Mouse (Mus musculus): Measurements from ENCODE around the gene Syne1. TPM values are rescaled to one million over a fixed set of nuclear protein-coding genes. Genes with fewer than 3 reads are reported as not detected.

Syne1 gene
- total and polyA plus RNA-seq, 3 experiments = 5.3 to 6.8 TPM; not detected in 1

DNA sequence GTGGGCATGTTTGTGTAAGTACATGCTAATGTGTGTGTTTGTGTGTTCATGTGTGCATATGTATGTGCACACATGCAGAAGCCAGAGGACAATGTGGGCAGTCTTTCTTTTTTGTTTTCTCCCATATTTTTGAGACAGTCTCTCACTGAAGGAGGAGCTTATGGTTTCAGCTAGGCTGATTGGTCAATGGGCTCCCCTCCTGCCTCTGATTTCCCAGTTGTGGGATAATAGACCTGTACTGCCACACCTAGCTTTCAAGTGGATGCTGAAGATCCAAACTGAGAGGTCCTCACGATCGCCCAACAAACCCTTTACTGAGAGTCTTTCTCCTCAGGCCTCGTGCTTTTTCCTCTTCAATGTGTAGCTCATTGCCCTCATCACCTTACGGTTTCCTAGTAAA is 10.4 kb upstream of the Syne1 start:
- H3K9me3 ChIP-seq (replicated peaks; ENCODE audit: insufficient read depth, low read length) = no peaks in the 10 kb centered on the region
- no peaks in the 10 kb centered on the region for H3K79me2 ChIP-seq (ENCODE audit: control insufficient read depth, insufficient read depth, low read length, poor library complexity)
- H3K4me3 ChIP-seq (ENCODE audit: control insufficient read depth in 1 of 2, insufficient read depth in 1 of 2, low read depth in 2 of 2, low read length in 2 of 2) = no peak overlapping the region
- no peaks in the 10 kb centered on the region for H3K4me1 ChIP-seq (ENCODE audit: control insufficient read depth in 1 of 2, insufficient read depth in 2 of 2, low read length in 2 of 2)
- no peaks in the 10 kb centered on the region; a peak in 1 of 4 replicates for H3K27me3 ChIP-seq (ENCODE audit: control insufficient read depth in 1 of 2, insufficient read depth in 2 of 2, low read length in 2 of 2)
- H3K27ac ChIP-seq (ENCODE audit: control insufficient read depth, low read depth, low read length) = no peak overlapping the region
- DNase-seq (ENCODE audit: low read depth, low spot score) = no peak
- no peak for TF ChIP-seq ZMIZ1 (IDR thresholded peaks at IDR 0.05; ENCODE audit: low read depth, low read length)
- TF ChIP-seq MAX (IDR thresholded peaks at IDR 0.05; ENCODE audit: low read length) = no peak
- no peak for TF ChIP-seq UBTF (IDR thresholded peaks at IDR 0.05; ENCODE audit: borderline replicate concordance, insufficient read depth, low read depth, low read length)
- no peak for TF ChIP-seq ZNF384 (IDR thresholded peaks at IDR 0.05; ENCODE audit: low read depth, low read length)
- no peak for TF ChIP-seq TBP (IDR thresholded peaks at IDR 0.05; ENCODE audit: low read depth, low read length)
- TF ChIP-seq CTCF (IDR thresholded peaks at IDR 0.05 in 2 of 3, conservative IDR thresholded peaks at IDR 0.05 in 1 of 3; ENCODE audit: control insufficient read depth in 1 of 3, insufficient read depth in 1 of 3, low read depth in 2 of 3, low read length in 3 of 3, poor library complexity in 1 of 3, severe bottlenecking in 1 of 3) = no peak
- no peak for TF ChIP-seq EP300 (IDR thresholded peaks at IDR 0.05; ENCODE audit: low read depth in 1 of 2, low read length in 2 of 2)
- TF ChIP-seq POLR2AphosphoS2 (IDR thresholded peaks at IDR 0.05; ENCODE audit: low read length) = no peak
- TF ChIP-seq SIN3A (IDR thresholded peaks at IDR 0.05; ENCODE audit: low read length) = no peak
- TF ChIP-seq CHD1 (IDR thresholded peaks at IDR 0.05; ENCODE audit: low read depth, low read length) = no peak
- H3K9ac ChIP-seq (ENCODE audit: control insufficient read depth, low read depth, low read length, poor library complexity, severe bottlenecking) = no peak overlapping the region
- no peaks in the 10 kb centered on the region for H3K36me3 ChIP-seq (ENCODE audit: control insufficient read depth in 1 of 2, insufficient read depth in 2 of 2, low read length in 2 of 2)

- H3K79me2 ChIP-seq (ENCODE audit: control insufficient read depth, insufficient read depth, low read length, poor library complexity) = no peaks in the 10 kb centered on the region
- no peak overlapping the region for H3K4me3 ChIP-seq (ENCODE audit: control insufficient read depth in 1 of 2, insufficient read depth in 1 of 2, low read depth in 2 of 2, low read length in 2 of 2)
- H3K9ac ChIP-seq (ENCODE audit: control insufficient read depth, low read depth, low read length, poor library complexity, severe bottlenecking) = no peak overlapping the region
- TF ChIP-seq SIN3A (IDR thresholded peaks at IDR 0.05; ENCODE audit: low read length) (no peak), MYC (IDR thresholded peaks at IDR 0.05; ENCODE audit: low read depth, low read length) (no peak), ELF1 (IDR thresholded peaks at IDR 0.05; ENCODE audit: low read depth, low read length) (no peak), UBTF (IDR thresholded peaks at IDR 0.05; ENCODE audit: borderline replicate concordance, insufficient read depth, low read depth, low read length) (no peak)
- H3K36me3 ChIP-seq (ENCODE audit: control insufficient read depth in 1 of 2, insufficient read depth in 2 of 2, low read length in 2 of 2) = no peaks in the 10 kb centered on the region
- no peaks in the 10 kb centered on the region for H3K4me1 ChIP-seq (ENCODE audit: control insufficient read depth in 1 of 2, insufficient read depth in 2 of 2, low read length in 2 of 2)
- H3K9me3 ChIP-seq (replicated peaks; ENCODE audit: insufficient read depth, low read length) = no peaks in the 10 kb centered on the region
- H3K27ac ChIP-seq (ENCODE audit: control insufficient read depth, low read depth, low read length) = no peak overlapping the region
- no peaks in the 10 kb centered on the region; a peak in 1 of 4 replicates for H3K27me3 ChIP-seq (ENCODE audit: control insufficient read depth in 1 of 2, insufficient read depth in 2 of 2, low read length in 2 of 2)
- DNase-seq (ENCODE audit: low read depth, low spot score) = no peak
Measured at GRCm38 (mm10) chr10:5560526-5560925, 9.2 kb upstream of the Syne1 start.

DNA sequence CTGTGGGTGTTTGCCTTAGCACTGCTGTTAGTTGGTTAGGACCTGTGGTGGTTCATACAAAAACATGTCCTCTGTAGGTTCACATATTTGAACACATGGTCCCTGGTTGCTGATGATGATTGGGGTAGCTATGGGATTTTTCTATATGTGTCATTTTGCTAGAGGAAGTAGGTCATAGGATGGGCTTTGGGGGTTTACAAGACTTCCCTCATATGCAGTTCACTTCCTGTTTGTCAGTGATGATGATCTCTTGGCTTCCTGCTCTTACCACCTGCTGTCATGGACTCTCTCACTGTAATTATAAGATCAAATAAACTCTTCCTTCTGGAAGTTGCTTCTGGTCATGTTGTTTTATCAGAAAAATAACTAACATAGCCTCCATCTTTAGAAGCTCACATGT is 7.5 kb upstream of the Syne1 start:
- H3K36me3 ChIP-seq (ENCODE audit: control insufficient read depth in 1 of 2, insufficient read depth in 2 of 2, low read length in 2 of 2) = no peaks in the 10 kb centered on the region
- H3K4me3 ChIP-seq (ENCODE audit: control insufficient read depth in 1 of 2, insufficient read depth in 1 of 2, low read depth in 2 of 2, low read length in 2 of 2) = no peak overlapping the region
- no peaks in the 10 kb centered on the region for H3K9me3 ChIP-seq (replicated peaks; ENCODE audit: insufficient read depth, low read length)
- no peaks in the 10 kb centered on the region for H3K79me2 ChIP-seq (ENCODE audit: control insufficient read depth, insufficient read depth, low read length, poor library complexity)
- DNase-seq (ENCODE audit: low read depth, low spot score) = no peak
- peaks cover 0 to under 1% of the 10 kb centered on the region in 2 experiments; a peak in 2 of 4 replicates for H3K27me3 ChIP-seq (ENCODE audit: control insufficient read depth in 1 of 2, insufficient read depth in 2 of 2, low read length in 2 of 2)
- no peak for TF ChIP-seq ETS1 (IDR thresholded peaks at IDR 0.05; ENCODE audit: low read depth, low read length)
- H3K4me1 ChIP-seq (ENCODE audit: control insufficient read depth in 1 of 2, insufficient read depth in 2 of 2, low read length in 2 of 2) = no peaks in the 10 kb centered on the region
- no peak overlapping the region for H3K27ac ChIP-seq (ENCODE audit: control insufficient read depth, low read depth, low read length)
- no peak overlapping the region for H3K9ac ChIP-seq (ENCODE audit: control insufficient read depth, low read depth, low read length, poor library complexity, severe bottlenecking)

Measured in MEL (cell line).